Mouse (Mus musculus): ENCODE measurements around the gene Fscn2. TPM values are rescaled to one million over a fixed set of nuclear protein-coding genes. Genes with fewer than 3 reads are reported as not detected.
"Not testable (repeated sequence)": the region's sequence is repeated elsewhere in the genome, so short reads cannot be mapped to it uniquely, and the experiment has no call there.

The Fscn2 gene
- polyA plus RNA-seq, 1 experiment from 2014 or later, result 0.49 TPM

GRCm38 (mm10) chr11:120347791-120348683 is 13.3 kb upstream of the Fscn2 start, which contains the start of gene Actg1:
Actg1 (minus strand) TSS chr11:120348542.
- H3K36me3 ChIP-seq, result peaks cover 6% of the 10 kb centered on the region
- no peaks in the 10 kb centered on the region for H3K27me3 ChIP-seq (replicated peaks)
- H3K27ac ChIP-seq, result peak within 1 kb of the TSS; percentile 100
- H3K4me1 ChIP-seq, result peaks cover 28% of the 10 kb centered on the region
- peak within 1 kb of the TSS; percentile 100 for H3K9ac ChIP-seq
- peak; percentile 70 for ATAC-seq (ENCODE audit: insufficient read depth, low FRiP score, low read depth)
- peak within 1 kb of the TSS; percentile 79 for H3K4me2 ChIP-seq
- WGBS, result 2% methylated on average over 96 of the region's 103 CpGs
- H3K4me3 ChIP-seq (replicated peaks), result peak within 1 kb of the TSS; percentile 99
- no peaks in the 10 kb centered on the region for H3K9me3 ChIP-seq

GRCm38 (mm10) chr11:120348684-120349370 is 12.5 kb upstream of the Fscn2 start:
- H3K27me3 ChIP-seq (replicated peaks), result no peaks in the 10 kb centered on the region
- H3K4me3 ChIP-seq (replicated peaks), result peak overlapping the region; percentile 99
- H3K27ac ChIP-seq, result peak overlapping the region; percentile 100
- peak overlapping the region; percentile 80 for H3K9ac ChIP-seq
- peaks cover 36% of the 10 kb centered on the region for H3K4me1 ChIP-seq
- peaks cover 6% of the 10 kb centered on the region for H3K36me3 ChIP-seq
- peak overlapping the region; percentile 79 for H3K4me2 ChIP-seq
- 8% methylated on average over 43 of the region's 53 CpGs for WGBS
- no peaks in the 10 kb centered on the region for H3K9me3 ChIP-seq
- ATAC-seq (ENCODE audit: insufficient read depth, low FRiP score, low read depth), result peak; percentile 3; the same call in 1 of the 2 replicates

- Histone ChIP-seq H3K9ac (peak overlapping the region; percentile 80), H3K4me1 (peaks cover 40% of the 10 kb centered on the region), H3K27ac (peak overlapping the region; percentile 100), H3K9me3 (no peaks in the 10 kb centered on the region), H3K4me3 (replicated peaks) (peak overlapping the region; percentile 99), H3K4me2 (peak overlapping the region; percentile 79), H3K27me3 (replicated peaks) (no peaks in the 10 kb centered on the region), H3K36me3 (peaks cover 6% of the 10 kb centered on the region)
- no peak for ATAC-seq (ENCODE audit: insufficient read depth, low FRiP score, low read depth)
- WGBS, result 6% methylated on average over 16 of the region's 16 CpGs
These were observed 11.9 kb upstream of the Fscn2 start for GRCm38 (mm10) chr11:120349371-120349985.

GRCm38 (mm10) chr11:120349986-120350702 is 11.2 kb upstream of the Fscn2 start:
- peaks cover 3% of the 10 kb centered on the region for H3K36me3 ChIP-seq

GRCm38 (mm10) chr11:120350711-120351110 is 10.6 kb upstream of the Fscn2 start:
- H3K27ac ChIP-seq, result peak overlapping the region; percentile 100
- H3K4me1 ChIP-seq, result peaks cover 46% of the 10 kb centered on the region
- no peaks in the 10 kb centered on the region for H3K9me3 ChIP-seq
- peak overlapping the region; percentile 80; the same call in 1 of the 2 replicates for H3K9ac ChIP-seq
- H3K36me3 ChIP-seq, result no peaks in the 10 kb centered on the region
- peak overlapping the region; percentile 99 for H3K4me3 ChIP-seq (replicated peaks)
- no peak for ATAC-seq (ENCODE audit: insufficient read depth, low FRiP score, low read depth)
- WGBS, result 13% methylated on average over 11 of the region's 11 CpGs
- no peaks in the 10 kb centered on the region for H3K27me3 ChIP-seq (replicated peaks)
- H3K4me2 ChIP-seq, result peak overlapping the region; percentile 79

More at GRCm38 (mm10) chr11:120349986-120350702, 11.2 kb upstream of the Fscn2 start:
- peak; percentile 70 for ATAC-seq (ENCODE audit: insufficient read depth, low FRiP score, low read depth)
- peak overlapping the region; percentile 100 for H3K27ac ChIP-seq
- peak overlapping the region; percentile 99 for H3K4me3 ChIP-seq (replicated peaks)
- H3K4me1 ChIP-seq, result peaks cover 45% of the 10 kb centered on the region
- no peaks in the 10 kb centered on the region for H3K27me3 ChIP-seq (replicated peaks)
- WGBS, result 1% methylated on average over 63 of the region's 68 CpGs
- no peaks in the 10 kb centered on the region for H3K9me3 ChIP-seq
- H3K9ac ChIP-seq, result peak overlapping the region; percentile 80
- peak overlapping the region; percentile 79 for H3K4me2 ChIP-seq

GRCm38 (mm10) chr11:120351250-120352092 is 9.9 kb upstream of the Fscn2 start:
- no peak for ATAC-seq (ENCODE audit: insufficient read depth, low FRiP score, low read depth)
- H3K9ac ChIP-seq, result no peak overlapping the region
- peak overlapping the region; percentile 100 for H3K27ac ChIP-seq
- no peaks in the 10 kb centered on the region for H3K36me3 ChIP-seq
- H3K9me3 ChIP-seq, result no peaks in the 10 kb centered on the region
- H3K4me1 ChIP-seq, result peaks cover 51% of the 10 kb centered on the region
- no peaks in the 10 kb centered on the region for H3K27me3 ChIP-seq (replicated peaks)
- WGBS, result 72% methylated on average over 10 of the region's 10 CpGs
- H3K4me3 ChIP-seq (replicated peaks), result peak overlapping the region; percentile 99; the same call in 1 of the 2 replicates
- H3K4me2 ChIP-seq, result peak overlapping the region; percentile 79

- H3K9ac ChIP-seq; H3K4me2 ChIP-seq; H3K36me3 ChIP-seq; H3K9me3 ChIP-seq; ATAC-seq (ENCODE audit: insufficient read depth, low FRiP score, low read depth); H3K4me3 ChIP-seq (replicated peaks); H3K27me3 ChIP-seq (replicated peaks): not testable (repeated sequence)
- Histone ChIP-seq H3K27ac (peak overlapping the region; percentile 100), H3K4me1 (peaks cover 57% of the 10 kb centered on the region)
- 83% methylated on average over 5 of the region's 5 CpGs for WGBS
These were observed 9.3 kb upstream of the Fscn2 start for GRCm38 (mm10) chr11:120352093-120352350.

GRCm38 (mm10) chr11:120352571-120353290 is 8.6 kb upstream of the Fscn2 start:
- Histone ChIP-seq H3K27me3 (replicated peaks) (no peaks in the 10 kb centered on the region), H3K36me3 (no peaks in the 10 kb centered on the region), H3K4me1 (peaks cover 61% of the 10 kb centered on the region), H3K27ac (peak overlapping the region; percentile 100), H3K4me3 (replicated peaks) (no peak overlapping the region), H3K9me3 (no peaks in the 10 kb centered on the region), H3K9ac (no peak overlapping the region), H3K4me2 (no peak overlapping the region)
- WGBS, result 49% methylated on average over 13 of the region's 13 CpGs
- no peak for ATAC-seq (ENCODE audit: insufficient read depth, low FRiP score, low read depth)

- 0 out of 2 replicates have a peak overlapping the region, but pooled peaks have one; percentile 3 for H3K4me3 ChIP-seq (replicated peaks)
- no peaks in the 10 kb centered on the region for H3K9me3 ChIP-seq
- peak overlapping the region; percentile 100 for H3K27ac ChIP-seq
- ATAC-seq (ENCODE audit: insufficient read depth, low FRiP score, low read depth), result peak; percentile 65
- H3K9ac ChIP-seq, result no peak overlapping the region; the same call in 1 of the 2 replicates
- 28% methylated on average over 26 of the region's 26 CpGs for WGBS
- peak overlapping the region; percentile 41 for H3K4me2 ChIP-seq
- no peaks in the 10 kb centered on the region for H3K27me3 ChIP-seq (replicated peaks)
- peaks cover 71% of the 10 kb centered on the region for H3K4me1 ChIP-seq
- H3K36me3 ChIP-seq, result no peaks in the 10 kb centered on the region
These were observed 7.6 kb upstream of the Fscn2 start for GRCm38 (mm10) chr11:120353500-120354303.

Data from stomach, embryonic 15.5 days (tissue).